Mouse (Mus musculus) adrenal gland, adult 18-20 months (tissue): ENCODE results near the gene Gm45337. TPM values are rescaled to one million over a fixed set of nuclear protein-coding genes. Genes with fewer than 3 reads are reported as not detected.

Source experiments
- DNase-seq, 2 experiments: peaks; one replicate each; pipeline ENCODE4 v3.0.0; 2021 to 2022; ENCODE audit warnings: low spot score in 2 of 2
- total RNA-seq, 2 experiments: library from RNA; stranded (reverse); gene quantifications; 1 replicate in 1 of 2; 2 replicates in 1 of 2; pipeline ENCODE4 v1.2.3; 2021

The Gm45337 gene
- total RNA-seq, 2 experiments from 2014 or later: not detected

- no peak for DNase-seq
Observed at GRCm38 (mm10) chr7:142104747-142105146, 39.7 kb downstream of the Gm45337 start.

- peak; percentile 72 to 81 for DNase-seq
Observed at GRCm38 (mm10) chr7:142097776-142098175, 46.6 kb downstream of the Gm45337 start.

GRCm38 (mm10) chr7:142096701-142097100 lies 47.7 kb downstream of the Gm45337 start:
- no peak for DNase-seq

- DNase-seq: peak; percentile 91 to 94
Observed at GRCm38 (mm10) chr7:142095183-142095931, 49.0 kb downstream of the Gm45337 start, which contains the start of gene Dusp8. Dusp8 (minus strand) TSS chr7:142095843.

- DNase-seq: peak in 1 of 2 experiments; percentile 37
Observed at GRCm38 (mm10) chr7:142094301-142095143, 49.9 kb downstream of the Gm45337 start.

- no peak for DNase-seq
Observed at GRCm38 (mm10) chr7:142093696-142094240, 50.6 kb downstream of the Gm45337 start.

Other genes starting within 250 kb of the Gm45337 start
- 10 to 100 TPM; 57.0 to 57.8 TPM for gene Tollip, start 226.1 kb downstream of the Gm45337 start, total RNA-seq
- gene Brsk2, start 194.9 kb downstream of the Gm45337 start, total RNA-seq: 1 to 10 TPM; 1.8 to 2.1 TPM
- 10 to 100 TPM; 45.2 to 58.8 TPM for gene Mob2, start 83.5 kb downstream of the Gm45337 start, total RNA-seq
- gene Dusp8, start 48.8 kb downstream of the Gm45337 start, total RNA-seq: 10 to 100 TPM in 1 of 2 experiments, 1 to 10 TPM in 1; 8.9 to 23.6 TPM
- gene Gm45618, start 23.9 kb downstream of the Gm45337 start, total RNA-seq: not detected
- gene Gm39115, start 8.6 kb downstream of the Gm45337 start, total RNA-seq: not detected
- gene Gm29735, start 12.5 kb upstream of the Gm45337 start, total RNA-seq: not detected
- not detected for gene Gm4553, start 21.1 kb upstream of the Gm45337 start, total RNA-seq
- not detected for gene Krtap5-2, start 31.4 kb upstream of the Gm45337 start, total RNA-seq
- gene Gm10153, start 45.8 kb upstream of the Gm45337 start, total RNA-seq: not detected
- gene Krtap5-3, start 56.8 kb upstream of the Gm45337 start, total RNA-seq: not detected
- not detected for gene Gm7579, start 67.3 kb upstream of the Gm45337 start, total RNA-seq
- not detected for gene Krtap5-5, start 85.4 kb upstream of the Gm45337 start, total RNA-seq
- gene Gm40460, start 96.5 kb upstream of the Gm45337 start, total RNA-seq: not detected
- gene Gm2431, start 113.7 kb upstream of the Gm45337 start, total RNA-seq: not detected
- not detected for gene Gm4559, start 129.8 kb upstream of the Gm45337 start, total RNA-seq
- gene Krtap5-1, start 152.5 kb upstream of the Gm45337 start, total RNA-seq: not detected
- not detected for gene Krtap5-4, start 158.9 kb upstream of the Gm45337 start, total RNA-seq
- gene Ifitm10, start 229.1 kb upstream of the Gm45337 start, total RNA-seq: 1 to 10 TPM; 2.1 to 3.1 TPM
- 1 to 10 TPM; 3.1 to 9.4 TPM for gene Gm49369, start 238.1 kb upstream of the Gm45337 start, total RNA-seq
- 1,000 to 10,000 TPM; 1,152 to 1,350 TPM for gene Ctsd, start 243.4 kb upstream of the Gm45337 start, total RNA-seq